Mouse (Mus musculus): ENCODE data around the gene Zzz3. TPM values are rescaled to one million over a fixed set of nuclear protein-coding genes. Genes with fewer than 3 reads are reported as not detected.

The Zzz3 gene
- polyA plus RNA-seq, 1 experiment = not detected

- Histone ChIP-seq H3K4me3 (ENCODE audit: insufficient read depth, low read depth, low read length) (no peak overlapping the region), H3K27ac (ENCODE audit: insufficient read depth, low read depth, low read length) (no peak overlapping the region), H3K4me1 (ENCODE audit: control insufficient read depth, insufficient read depth, low read length) (peaks cover 8% of the 10 kb centered on the region; the same call in 1 of the 2 replicates)
- 66% methylated on average over 10 of the region's 10 CpGs for WGBS
- no peak for TF ChIP-seq POLR2A (IDR thresholded peaks at IDR 0.05; ENCODE audit: insufficient read depth, low read depth, low read length)
- no peak for TF ChIP-seq CTCF (IDR thresholded peaks at IDR 0.05; ENCODE audit: insufficient read depth, low read depth, low read length)
Observed at GRCm38 (mm10) chr3:152353434-152354177, 41.7 kb upstream of the Zzz3 start.

GRCm38 (mm10) chr3:152355361-152355760 is 39.9 kb upstream of the Zzz3 start:
- Histone ChIP-seq H3K27ac (ENCODE audit: insufficient read depth, low read depth, low read length) (no peak overlapping the region), H3K4me1 (ENCODE audit: control insufficient read depth, insufficient read depth, low read length) (peaks cover 5% of the 10 kb centered on the region; the same call in 1 of the 2 replicates), H3K4me3 (ENCODE audit: insufficient read depth, low read depth, low read length) (no peak overlapping the region)
- WGBS = 76% methylated on average over 5 of the region's 5 CpGs
- TF ChIP-seq POLR2A (IDR thresholded peaks at IDR 0.05; ENCODE audit: insufficient read depth, low read depth, low read length) (no peak), CTCF (IDR thresholded peaks at IDR 0.05; ENCODE audit: insufficient read depth, low read depth, low read length) (no peak)

GRCm38 (mm10) chr3:152356751-152357150 is 38.5 kb upstream of the Zzz3 start:
- WGBS = 81% methylated on average over 9 of the region's 9 CpGs
- peaks cover 7% of the 10 kb centered on the region; the same call in 1 of the 2 replicates for H3K4me1 ChIP-seq (ENCODE audit: control insufficient read depth, insufficient read depth, low read length)
- no peak overlapping the region for H3K4me3 ChIP-seq (ENCODE audit: insufficient read depth, low read depth, low read length)
- TF ChIP-seq POLR2A (IDR thresholded peaks at IDR 0.05; ENCODE audit: insufficient read depth, low read depth, low read length) (no peak), CTCF (IDR thresholded peaks at IDR 0.05; ENCODE audit: insufficient read depth, low read depth, low read length) (no peak)
- H3K27ac ChIP-seq (ENCODE audit: insufficient read depth, low read depth, low read length) = no peak overlapping the region

GRCm38 (mm10) chr3:152359151-152359550 is 36.1 kb upstream of the Zzz3 start:
- H3K27ac ChIP-seq (ENCODE audit: insufficient read depth, low read depth, low read length) = no peak overlapping the region
- WGBS = 85% methylated on average over 7 of the region's 7 CpGs
- TF ChIP-seq CTCF (IDR thresholded peaks at IDR 0.05; ENCODE audit: insufficient read depth, low read depth, low read length) (no peak), POLR2A (IDR thresholded peaks at IDR 0.05; ENCODE audit: insufficient read depth, low read depth, low read length) (no peak)
- no peak overlapping the region for H3K4me3 ChIP-seq (ENCODE audit: insufficient read depth, low read depth, low read length)
- peaks cover 3% of the 10 kb centered on the region; the same call in 1 of the 2 replicates for H3K4me1 ChIP-seq (ENCODE audit: control insufficient read depth, insufficient read depth, low read length)

- Histone ChIP-seq H3K4me1 (ENCODE audit: control insufficient read depth, insufficient read depth, low read length) (peaks cover 3% of the 10 kb centered on the region; the same call in 1 of the 2 replicates), H3K4me3 (ENCODE audit: insufficient read depth, low read depth, low read length) (no peak overlapping the region), H3K27ac (ENCODE audit: insufficient read depth, low read depth, low read length) (no peak overlapping the region)
- 93% methylated on average over 2 of the region's 2 CpGs for WGBS
- TF ChIP-seq POLR2A (IDR thresholded peaks at IDR 0.05; ENCODE audit: insufficient read depth, low read depth, low read length) (no peak), CTCF (IDR thresholded peaks at IDR 0.05; ENCODE audit: insufficient read depth, low read depth, low read length) (no peak)
Observed at GRCm38 (mm10) chr3:152364181-152364580, 31.1 kb upstream of the Zzz3 start.

GRCm38 (mm10) chr3:152376063-152376462 is 19.2 kb upstream of the Zzz3 start:
- no peak overlapping the region for H3K27ac ChIP-seq (ENCODE audit: insufficient read depth, low read depth, low read length)
- TF ChIP-seq POLR2A (IDR thresholded peaks at IDR 0.05; ENCODE audit: insufficient read depth, low read depth, low read length) (no peak), CTCF (IDR thresholded peaks at IDR 0.05; ENCODE audit: insufficient read depth, low read depth, low read length) (no peak)
- 89% methylated on average over 4 of the region's 4 CpGs for WGBS
- no peak overlapping the region for H3K4me3 ChIP-seq (ENCODE audit: insufficient read depth, low read depth, low read length)
- H3K4me1 ChIP-seq (ENCODE audit: control insufficient read depth, insufficient read depth, low read length) = no peaks in the 10 kb centered on the region

- H3K27ac ChIP-seq (ENCODE audit: insufficient read depth, low read depth, low read length) = no peak overlapping the region
- 79% methylated on average over 11 of the region's 11 CpGs for WGBS
- H3K4me1 ChIP-seq (ENCODE audit: control insufficient read depth, insufficient read depth, low read length) = no peaks in the 10 kb centered on the region
- H3K4me3 ChIP-seq (ENCODE audit: insufficient read depth, low read depth, low read length) = no peak overlapping the region
- no peak for TF ChIP-seq POLR2A (IDR thresholded peaks at IDR 0.05; ENCODE audit: insufficient read depth, low read depth, low read length)
- TF ChIP-seq CTCF (IDR thresholded peaks at IDR 0.05; ENCODE audit: insufficient read depth, low read depth, low read length) = no peak
Observed at GRCm38 (mm10) chr3:152384106-152384505, 11.2 kb upstream of the Zzz3 start.

- Histone ChIP-seq H3K4me3 (ENCODE audit: insufficient read depth, low read depth, low read length) (peak overlapping the region; percentile 67), H3K27ac (ENCODE audit: insufficient read depth, low read depth, low read length) (peak overlapping the region; percentile 96), H3K4me1 (ENCODE audit: control insufficient read depth, insufficient read depth, low read length) (peaks cover 10% of the 10 kb centered on the region)
- WGBS = 4% methylated on average over 99 of the region's 102 CpGs
- TF ChIP-seq CTCF (IDR thresholded peaks at IDR 0.05; ENCODE audit: insufficient read depth, low read depth, low read length) (no peak), POLR2A (IDR thresholded peaks at IDR 0.05; ENCODE audit: insufficient read depth, low read depth, low read length) (peak; percentile 63)
Observed at GRCm38 (mm10) chr3:152396278-152396987, 1.2 kb downstream of the Zzz3 start.

- WGBS = under 1% methylated on average over 10 of the region's 10 CpGs
- peak overlapping the region; percentile 67 for H3K4me3 ChIP-seq (ENCODE audit: insufficient read depth, low read depth, low read length)
- peaks cover 13% of the 10 kb centered on the region for H3K4me1 ChIP-seq (ENCODE audit: control insufficient read depth, insufficient read depth, low read length)
- TF ChIP-seq POLR2A (IDR thresholded peaks at IDR 0.05; ENCODE audit: insufficient read depth, low read depth, low read length) (no peak), CTCF (IDR thresholded peaks at IDR 0.05; ENCODE audit: insufficient read depth, low read depth, low read length) (no peak)
- H3K27ac ChIP-seq (ENCODE audit: insufficient read depth, low read depth, low read length) = peak overlapping the region; percentile 61
Observed at GRCm38 (mm10) chr3:152396988-152397314, 1.7 kb downstream of the Zzz3 start.
